Mouse (Mus musculus): ENCODE measurements at regions not wholly inside any gene's neighbourhood (a gene's known extent, or its start where the extent isn't known, plus 50 kb on each side); places are given as distances from the start of the nearest gene placed in this dataset.

DNA sequence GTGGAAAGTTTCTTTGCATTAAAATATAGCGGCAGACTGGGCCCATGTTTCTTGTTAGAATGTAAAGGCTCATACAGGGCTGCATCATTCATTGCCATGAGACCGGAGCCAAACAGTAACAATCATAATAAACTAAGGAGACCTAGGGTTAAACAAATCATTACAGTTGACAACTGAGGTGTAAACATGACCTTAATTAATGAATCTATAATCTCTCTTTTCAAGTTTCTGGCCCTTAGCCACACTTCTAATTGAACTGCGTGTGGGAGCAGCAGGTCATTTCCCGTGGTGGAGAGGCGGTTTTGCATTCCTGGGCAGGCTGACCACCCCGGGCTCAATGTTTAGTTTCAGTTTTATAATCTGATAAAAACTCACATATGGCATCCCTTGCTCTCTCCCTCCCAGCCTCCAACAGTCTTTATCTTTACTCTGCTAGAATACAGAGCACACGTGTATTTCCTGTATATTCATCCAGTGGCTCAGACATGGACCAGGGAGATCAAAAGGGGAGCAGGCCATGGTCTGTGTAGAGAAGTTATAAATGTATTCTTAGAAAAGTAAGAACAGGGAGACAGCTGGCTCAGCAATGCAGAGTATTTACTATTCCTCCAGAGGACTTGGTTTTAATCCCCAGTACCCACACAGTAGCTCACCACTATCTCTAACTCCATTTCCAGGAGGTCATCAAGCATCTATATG, 141.0 kb downstream of the Kcna5 start:
- DNase-seq (ENCODE audit: extremely low read depth), result no peak
- Histone ChIP-seq H3K27ac (ENCODE audit: insufficient read depth, low read depth) (no peak overlapping the region), H3K4me2 (ENCODE audit: insufficient read depth, low read depth, poor library complexity, severe bottlenecking) (no peak overlapping the region), H3K27me3 (replicated peaks) (no peaks in the 10 kb centered on the region), H3K4me3 (replicated peaks in 1 of 3; ENCODE audit: low read depth in 2 of 3, low read length in 2 of 3, poor library complexity in 1 of 3) (no peak overlapping the region), H3K4me1 (ENCODE audit: control insufficient read depth in 1 of 2, insufficient read depth in 2 of 2) (peaks cover 6 to 8% of the 10 kb centered on the region in 2 experiments; a peak in 2 of 4 replicates), H3K9ac (ENCODE audit: insufficient read depth, low read depth) (no peak overlapping the region), H3K9me3 (replicated peaks; ENCODE audit: low read length) (peaks cover 3% of the 10 kb centered on the region), H3K36me3 (replicated peaks in 1 of 2; ENCODE audit: control insufficient read depth in 1 of 2, insufficient read depth in 1 of 2, low read length in 1 of 2) (no peaks in the 10 kb centered on the region), H3K79me2 (replicated peaks; ENCODE audit: control insufficient read depth, extremely low read depth, insufficient read depth, poor library complexity, severe bottlenecking) (no peaks in the 10 kb centered on the region)
- in situ Hi-C loops (cut with MboI; ENCODE audit: low pct_ligation_motif_present, low pct_unique_long_range_greater_than_20kb, low sequenced_read_pairs), result no loop called here
- TF ChIP-seq SMC3 (IDR thresholded peaks at IDR 0.05; ENCODE audit: low read depth, low read length) (no peak), MAZ (IDR thresholded peaks at IDR 0.05; ENCODE audit: low read depth, low read length) (no peak), MXI1 (IDR thresholded peaks at IDR 0.05; ENCODE audit: low read depth, low read length) (no peak), RAD21 (IDR thresholded peaks at IDR 0.05; ENCODE audit: low read depth, low read length) (no peak), NELFE (IDR thresholded peaks at IDR 0.05; ENCODE audit: low read depth, low read length) (no peak), TCF12 (IDR thresholded peaks at IDR 0.05; ENCODE audit: low read depth, low read length) (no peak)
- dilution Hi-C loops (cut with MboI; ENCODE audit: extremely low pct_ligation_motif_present, extremely low pct_unique_long_range_greater_than_20kb, low sequenced_read_pairs), result no loop called here

DNA sequence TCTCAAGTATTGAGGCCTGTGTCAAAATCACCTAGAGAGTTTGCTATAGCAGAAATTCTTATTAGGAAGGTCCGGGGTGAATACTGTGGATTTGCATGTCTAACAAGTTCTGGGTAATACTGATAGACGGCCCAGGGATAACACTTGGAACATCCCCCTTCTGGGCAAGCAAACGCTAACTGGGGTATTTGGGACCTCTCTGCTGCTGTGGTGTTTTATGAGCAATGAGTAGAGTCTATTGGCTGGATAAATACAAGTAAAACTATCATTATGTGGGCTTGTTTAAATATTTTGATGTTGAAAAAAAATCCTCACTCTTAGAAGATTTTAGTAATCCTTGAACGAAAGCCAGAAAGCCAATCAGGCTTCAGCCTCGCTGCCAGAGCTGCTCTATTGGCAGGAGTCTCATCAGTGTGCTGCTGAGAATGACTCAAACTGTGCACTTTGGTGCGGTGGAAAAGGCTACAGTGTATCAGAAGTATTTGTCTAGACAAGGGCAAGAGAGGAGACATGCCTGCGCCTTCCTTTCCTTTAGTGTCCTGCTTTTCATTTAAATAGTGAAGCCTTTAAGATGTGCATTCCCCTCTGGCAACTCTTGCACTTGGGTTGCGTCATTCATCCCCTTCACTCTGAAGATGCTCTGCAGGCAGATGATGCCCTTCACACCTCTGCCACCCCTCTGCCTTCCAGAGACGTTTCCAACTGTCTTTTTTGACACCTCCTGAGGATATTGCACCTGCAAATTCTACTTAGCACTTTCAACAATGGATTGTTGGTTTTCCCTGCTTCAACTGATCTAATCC, 150.8 kb downstream of the Kcna5 start:
- Histone ChIP-seq H3K27ac (ENCODE audit: insufficient read depth, low read depth) (no peak overlapping the region), H3K4me1 (ENCODE audit: control insufficient read depth in 1 of 2, insufficient read depth in 2 of 2) (peaks cover 0 to 4% of the 10 kb centered on the region in 2 experiments; a peak in 1 of 4 replicates), H3K27me3 (replicated peaks) (no peaks in the 10 kb centered on the region), H3K4me3 (replicated peaks in 1 of 3; ENCODE audit: low read depth in 2 of 3, low read length in 2 of 3, poor library complexity in 1 of 3) (no peak overlapping the region), H3K36me3 (replicated peaks in 1 of 2; ENCODE audit: control insufficient read depth in 1 of 2, insufficient read depth in 1 of 2, low read length in 1 of 2) (no peaks in the 10 kb centered on the region), H3K79me2 (replicated peaks; ENCODE audit: control insufficient read depth, extremely low read depth, insufficient read depth, poor library complexity, severe bottlenecking) (no peaks in the 10 kb centered on the region; the same call in 1 of the 2 replicates), H3K9me3 (replicated peaks; ENCODE audit: low read length) (no peaks in the 10 kb centered on the region), H3K9ac (ENCODE audit: insufficient read depth, low read depth) (no peak overlapping the region), H3K4me2 (ENCODE audit: insufficient read depth, low read depth, poor library complexity, severe bottlenecking) (no peak overlapping the region)
- dilution Hi-C loops (cut with MboI; ENCODE audit: extremely low pct_ligation_motif_present, extremely low pct_unique_long_range_greater_than_20kb, low sequenced_read_pairs) (no loop called here), in situ Hi-C loops (cut with MboI; ENCODE audit: low pct_ligation_motif_present, low pct_unique_long_range_greater_than_20kb, low sequenced_read_pairs) (no loop called here)
- DNase-seq (ENCODE audit: extremely low read depth), result no peak
- TF ChIP-seq HCFC1 (IDR thresholded peaks at IDR 0.05; ENCODE audit: low read depth, low read length), result no peak
- no peak for TF ChIP-seq MAFK (IDR thresholded peaks at IDR 0.05; ENCODE audit: insufficient replicate concordance, low read length)
- no peak for TF ChIP-seq NELFE (IDR thresholded peaks at IDR 0.05; ENCODE audit: low read depth, low read length)
- no peak for TF ChIP-seq CHD2 (IDR thresholded peaks at IDR 0.05; ENCODE audit: low read length)
- TF ChIP-seq MXI1 (IDR thresholded peaks at IDR 0.05; ENCODE audit: low read depth, low read length), result no peak
- no peak for TF ChIP-seq MYC (IDR thresholded peaks at IDR 0.05; ENCODE audit: low read depth, low read length)
- TF ChIP-seq GABPA (IDR thresholded peaks at IDR 0.05; ENCODE audit: insufficient replicate concordance, low read depth, low read length), result no peak

All from CH12.LX (cell line).